Mouse (Mus musculus): ENCODE data around the gene Moap1.

GRCm38 (mm10) chr12:102725146-102725545, 18.3 kb downstream of the Moap1 start:
- TF ChIP-seq CTCF (IDR thresholded peaks at IDR 0.05; ENCODE audit: extremely low read depth, insufficient read depth, low read length), result no peak
- TF ChIP-seq POLR2A (IDR thresholded peaks at IDR 0.05; ENCODE audit: extremely low read depth, insufficient read depth, low read length), result no peak

Measured in cortical plate, adult 2 months (tissue).